Mouse (Mus musculus) left cerebral cortex, adult 18-20 months (tissue): ENCODE measurements around the gene Glt6d1. TPM values are rescaled to one million over a fixed set of nuclear protein-coding genes. Genes with fewer than 3 reads are reported as not detected.
A peak's percentile ranks its signal among the peaks of the same experiment; 100 is the strongest.
"Not testable (repeated sequence)": the region's sequence is repeated elsewhere in the genome, so short reads cannot be mapped to it uniquely, and the experiment has no call there.

Source experiments
- DNase-seq, 2 experiments: peaks; one replicate each; pipeline ENCODE4 v3.0.0; 2021 to 2022; ENCODE audit warnings: low spot score in 2 of 2, mixed read lengths in 1 of 2
- long read RNA-seq, 2 experiments: library from polyadenylated mRNA; stranded (forward); transcript quantifications; one replicate each; pipeline ENCODE4 v2.0.0; 2021
- total RNA-seq, 2 experiments: library from RNA; stranded (reverse); gene quantifications; 2 replicates each; pipeline ENCODE4 v1.2.3; 2021

The Glt6d1 gene
- total RNA-seq, result not detected
- long read RNA-seq, experiment 1, result 0 reads
- long read RNA-seq, experiment 2, result 0 reads

- DNase-seq, result not testable (repeated sequence)
Observed at GRCm38 (mm10) chr2:25815748-25816147, at the start of gene Glt6d1. Glt6d1 (minus strand) TSS chr2:25815848.

- peak; percentile 70 to 78 for DNase-seq
Observed at GRCm38 (mm10) chr2:25865412-25865811, 49.8 kb upstream of the Glt6d1 start.

GRCm38 (mm10) chr2:25864230-25864629, 48.6 kb upstream of the Glt6d1 start:
- peak in 1 of 2 experiments; percentile 29 for DNase-seq

GRCm38 (mm10) chr2:25863337-25864131, 47.9 kb upstream of the Glt6d1 start, which contains the start of gene Kcnt1:
Kcnt1 (plus strand) TSS chr2:25863734.
- peak; percentile 61 to 66 for DNase-seq

GRCm38 (mm10) chr2:25862696-25863270, 47.1 kb upstream of the Glt6d1 start:
- peak in 1 of 2 experiments; percentile 43 for DNase-seq

GRCm38 (mm10) chr2:25862038-25862437, 46.4 kb upstream of the Glt6d1 start:
- no peak for DNase-seq

GRCm38 (mm10) chr2:25859891-25860290, 44.2 kb upstream of the Glt6d1 start:
- DNase-seq, result no peak

GRCm38 (mm10) chr2:25853998-25854397, 38.4 kb upstream of the Glt6d1 start:
- no peak for DNase-seq

- DNase-seq, result peak in 1 of 2 experiments; percentile 35
Observed at GRCm38 (mm10) chr2:25852626-25853025, 37.0 kb upstream of the Glt6d1 start.

- DNase-seq, result peak; percentile 40 to 73
Observed at GRCm38 (mm10) chr2:25850330-25850729, 34.7 kb upstream of the Glt6d1 start.

GRCm38 (mm10) chr2:25847226-25847625, 31.6 kb upstream of the Glt6d1 start, which contains the start of gene Sohlh1:
Sohlh1 (minus strand) TSS chr2:25847248.
- no peak for DNase-seq

GRCm38 (mm10) chr2:25846516-25846915, 30.9 kb upstream of the Glt6d1 start:
- DNase-seq, result no peak

GRCm38 (mm10) chr2:25844097-25844496, 28.4 kb upstream of the Glt6d1 start:
- DNase-seq, result no peak

GRCm38 (mm10) chr2:25842758-25843157, 27.1 kb upstream of the Glt6d1 start:
- peak in 1 of 2 experiments; percentile 9 for DNase-seq

GRCm38 (mm10) chr2:25842161-25842560, 26.5 kb upstream of the Glt6d1 start:
- DNase-seq, result peak; percentile 26 to 48

- DNase-seq, result peak; percentile 85 to 87
Observed at GRCm38 (mm10) chr2:25836291-25836690, 20.6 kb upstream of the Glt6d1 start.

GRCm38 (mm10) chr2:25830786-25831185, 15.1 kb upstream of the Glt6d1 start:
- no peak for DNase-seq

GRCm38 (mm10) chr2:25828344-25828947, 12.8 kb upstream of the Glt6d1 start:
- DNase-seq, result no peak

- DNase-seq, result no peak
Observed at GRCm38 (mm10) chr2:25824751-25825150, 9.1 kb upstream of the Glt6d1 start.

- no peak for DNase-seq
Observed at GRCm38 (mm10) chr2:25822806-25823205, 7.2 kb upstream of the Glt6d1 start, which contains the start of gene Lcn9. Lcn9 (plus strand) TSS chr2:25823153.

GRCm38 (mm10) chr2:25813364-25813763, 2.3 kb downstream of the Glt6d1 start:
- no peak for DNase-seq

- no peak for DNase-seq
Observed at GRCm38 (mm10) chr2:25811711-25812110, 3.9 kb downstream of the Glt6d1 start.
